3 mouse cellular contexts compared by ENCODE assay signal in genomic region chr1:132349601-132350000, GRCm38 (mm10). TPM values are rescaled to one million over a fixed set of nuclear protein-coding genes. Genes with fewer than 3 reads are reported as not detected.
"Had no signal": no experiment of that assay in that cellular context is flagged by ENCODE, and none has a peak within 500 bp of the region (broad histone marks: within the 10 kb centered on the region; RNA-seq: fewer than 3 reads in every experiment).

No protein-coding gene starts in this region.

RNA-seq across cellular contexts. Expression of gene Klhdc8a, which starts 51.2 kb away (rescaled TPM):
- polyA plus RNA-seq: limb, embryonic 10.5 days; limb, embryonic 11.5 days; macrophage had no signal
